Mouse (Mus musculus): Measurements from ENCODE around the gene G530012D18Rik.
"Not testable (repeated sequence)": the region's sequence is repeated elsewhere in the genome, so short reads cannot be mapped to it uniquely, and the experiment has no call there.

The G530012D18Rik gene

DNA sequence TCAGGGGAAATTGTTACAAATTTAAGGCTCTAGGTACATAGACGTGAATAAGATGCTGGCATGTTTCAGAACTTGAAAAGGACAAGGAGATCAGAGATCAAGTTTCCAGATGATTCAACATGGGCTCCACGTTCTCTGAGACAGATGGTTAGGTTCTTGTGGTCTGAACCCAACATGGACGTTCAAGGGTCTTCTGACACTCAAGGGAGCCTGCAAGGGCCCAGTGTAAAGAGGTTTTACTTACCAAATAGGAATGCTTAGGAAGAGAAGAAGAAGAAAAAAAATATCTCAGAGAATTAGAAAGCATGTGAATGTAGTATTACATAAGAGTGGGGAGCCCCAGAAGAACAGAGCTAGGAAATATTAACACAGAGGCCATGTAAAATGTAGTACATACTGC is 40.3 kb downstream of the G530012D18Rik start:
- DNase-seq (ENCODE audit: low read depth, low spot score): not testable (repeated sequence)

DNA sequence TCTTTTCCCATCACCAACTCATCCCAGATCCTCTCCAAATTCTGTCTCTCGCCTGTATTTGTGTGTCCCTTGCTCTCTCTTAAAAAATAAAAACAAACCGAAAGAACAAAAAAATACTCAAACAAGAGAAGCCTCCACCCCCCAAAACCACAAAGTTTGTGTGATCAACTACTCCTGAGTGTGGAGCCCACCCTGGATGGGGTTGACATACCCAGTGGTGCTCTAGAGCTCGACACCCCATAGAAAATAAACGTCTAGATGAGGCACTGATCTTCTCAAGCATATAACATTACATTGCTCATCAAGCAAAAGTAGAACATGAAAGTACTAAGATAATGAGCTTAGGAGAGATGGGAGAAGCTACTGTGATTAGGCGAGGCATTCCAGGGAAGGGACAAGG is 41.7 kb downstream of the G530012D18Rik start:
- not testable (repeated sequence) for DNase-seq (ENCODE audit: low read depth, low spot score)

GRCm38 (mm10) chr1:85618689-85619088 is 43.2 kb downstream of the G530012D18Rik start:
- not testable (repeated sequence) for DNase-seq (ENCODE audit: low read depth, low spot score)
